Mouse (Mus musculus): ENCODE results near the gene Gm12888.
"Not testable (repeated sequence)": the region's sequence is repeated elsewhere in the genome, so short reads cannot be mapped to it uniquely, and the experiment has no call there.

Gene Gm12888

GRCm38 (mm10) chr4:121324817-121325216 lies at the start of gene Gm12888:
Gene Gm12888 (minus strand): TSS chr4:121324917.
- not testable (repeated sequence) for DNase-seq (ENCODE audit: extremely low read depth, low read depth)
